Mouse (Mus musculus) spleen, adult 2 months (tissue): Measurements from ENCODE around the gene Rln3.

Source experiments
- CTCF ChIP-seq: fragments of 200-500 bp; IDR thresholded peaks from 2 replicates; pipeline ENCODE4 v1.5.1; 2011; ENCODE audit warnings: mild to moderate bottlenecking, inconsistent platforms; ENCODE audit not compliant: insufficient read depth, insufficient read length, insufficient replicate concordance; ENCODE audit errors: extremely low read depth
- POLR2A ChIP-seq: fragments of 200-500 bp; IDR thresholded peaks from 2 replicates; pipeline ENCODE4 v1.6.1; 2011; ENCODE audit warnings: low read depth, low read length, inconsistent platforms

DNA sequence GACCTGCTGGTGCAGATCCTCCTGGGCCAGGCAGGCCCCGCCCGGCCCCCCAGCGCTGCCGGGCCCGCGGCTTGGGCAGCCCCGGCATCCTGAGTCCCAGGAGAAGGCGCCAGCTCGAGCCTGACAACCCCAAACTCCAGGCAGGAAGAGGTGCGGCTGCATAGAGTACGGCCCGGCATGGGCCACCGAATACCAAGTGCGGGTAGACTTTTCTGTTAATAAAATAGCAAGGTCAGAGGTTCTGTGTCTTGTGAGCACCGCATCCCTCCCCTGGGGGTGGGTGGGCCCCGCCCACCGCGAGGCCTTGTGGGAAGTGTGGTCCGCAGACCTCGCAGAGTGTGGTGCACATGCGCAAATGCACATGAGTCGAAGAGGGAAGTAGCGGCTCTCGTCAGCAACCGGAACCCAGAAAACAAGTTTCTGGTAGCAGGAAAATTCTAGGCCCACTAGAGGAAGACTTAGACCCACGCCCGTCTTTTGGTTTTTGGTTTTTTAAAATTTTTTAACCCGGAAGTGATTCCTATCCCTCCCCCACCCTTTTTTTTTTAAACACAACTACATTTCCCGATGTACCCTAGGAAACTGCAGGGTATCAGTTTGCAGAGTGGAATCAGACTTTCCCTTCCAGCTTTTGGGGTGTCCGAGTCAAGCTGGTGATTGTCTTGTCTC, 40.1 kb downstream of the Rln3 start:
- TF ChIP-seq POLR2A: no peak
- no peak for TF ChIP-seq CTCF
